Mouse (Mus musculus): ENCODE measurements at regions not wholly inside any gene's neighbourhood (a gene's known extent, or its start where the extent isn't known, plus 50 kb on each side); places are given as distances from the start of the nearest gene placed in this dataset.

DNA sequence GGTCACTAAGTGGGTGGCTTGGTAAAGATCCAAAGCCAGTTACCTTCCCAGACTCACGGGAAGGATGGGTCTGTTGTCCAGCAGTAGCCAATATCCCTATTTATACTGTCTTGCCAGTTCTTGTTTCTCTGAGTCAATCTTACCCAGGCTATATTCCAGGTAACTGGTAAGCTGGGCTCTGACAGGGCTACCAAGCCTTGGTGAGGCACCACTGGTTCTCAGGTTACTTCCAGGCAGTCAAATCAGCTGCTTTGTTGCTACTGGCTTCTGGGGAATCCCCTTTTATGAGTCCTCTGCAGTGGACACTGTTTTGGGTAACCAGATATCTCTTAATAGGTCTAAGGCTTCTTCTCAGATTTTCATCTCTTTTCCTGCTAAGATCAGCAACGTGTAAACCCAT is 178.8 kb upstream of the Nampt start:
- DNase-seq (ENCODE audit: low read depth, low spot score), result no peak

- DNase-seq (ENCODE audit: low read depth, low spot score), result peak; percentile 85
These were observed 176.9 kb upstream of the Nampt start for GRCm38 (mm10) chr12:32642493-32642892.

GRCm38 (mm10) chr12:32653096-32653495 is 166.2 kb upstream of the Nampt start:
- DNase-seq (ENCODE audit: low read depth, low spot score), result peak; percentile 55

- no peak for DNase-seq (ENCODE audit: low read depth, low spot score)
These were observed 163.2 kb upstream of the Nampt start for GRCm38 (mm10) chr12:32656194-32656593.

DNA sequence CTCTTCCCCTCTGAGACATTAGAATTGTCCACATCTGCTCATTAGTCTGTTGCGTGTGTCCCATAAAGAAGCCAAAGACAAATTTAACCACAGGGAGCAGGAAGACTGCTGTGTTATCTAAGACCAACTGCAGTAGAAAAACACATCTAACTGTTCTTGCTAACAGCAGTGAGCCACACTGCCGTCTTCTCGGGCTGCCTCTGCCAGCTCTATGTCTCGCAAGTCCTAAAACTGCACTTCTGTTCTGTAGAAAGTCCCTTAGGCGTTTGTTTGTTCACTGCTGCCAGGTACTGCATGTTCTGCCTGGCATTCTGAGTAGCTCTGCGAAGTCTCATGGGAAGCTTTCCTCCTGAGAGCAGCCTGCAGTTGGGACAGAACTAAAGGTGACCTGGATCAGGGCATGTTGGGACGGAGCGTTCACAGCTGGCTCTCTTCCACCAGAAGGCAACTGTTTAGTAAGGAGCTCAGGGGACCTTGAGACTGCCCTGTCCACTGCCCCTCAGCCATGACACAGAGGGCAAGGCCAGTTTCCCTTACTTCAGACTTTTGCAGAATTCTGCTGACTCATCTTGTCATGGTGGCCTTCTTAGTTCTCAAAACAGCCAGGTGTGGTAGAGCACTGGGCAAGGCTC is 157.4 kb upstream of the Nampt start:
- DNase-seq (ENCODE audit: low read depth, low spot score), result no peak

DNA sequence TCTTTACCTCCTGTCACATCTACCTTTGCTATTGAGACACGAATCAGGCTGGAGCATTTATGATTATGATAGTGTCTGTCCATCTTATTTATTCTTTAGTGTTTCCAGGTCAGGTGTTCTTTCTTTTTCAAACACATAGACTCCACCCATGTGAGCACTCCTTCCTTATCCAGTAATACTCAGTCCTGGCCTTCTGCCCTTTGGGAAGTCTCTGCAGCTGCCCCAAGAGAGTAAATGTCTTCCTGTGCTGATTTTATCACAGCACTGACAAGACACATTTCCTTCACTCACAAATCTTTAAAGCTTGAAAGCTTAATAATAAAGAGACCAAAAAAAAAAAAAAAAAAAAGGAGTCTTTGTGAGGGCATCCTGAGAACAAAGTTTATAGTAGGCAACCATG is 153.3 kb upstream of the Nampt start:
- no peak for DNase-seq (ENCODE audit: low read depth, low spot score)

GRCm38 (mm10) chr12:32677908-32678307 is 141.4 kb upstream of the Nampt start:
- no peak for DNase-seq (ENCODE audit: low read depth, low spot score)

DNA sequence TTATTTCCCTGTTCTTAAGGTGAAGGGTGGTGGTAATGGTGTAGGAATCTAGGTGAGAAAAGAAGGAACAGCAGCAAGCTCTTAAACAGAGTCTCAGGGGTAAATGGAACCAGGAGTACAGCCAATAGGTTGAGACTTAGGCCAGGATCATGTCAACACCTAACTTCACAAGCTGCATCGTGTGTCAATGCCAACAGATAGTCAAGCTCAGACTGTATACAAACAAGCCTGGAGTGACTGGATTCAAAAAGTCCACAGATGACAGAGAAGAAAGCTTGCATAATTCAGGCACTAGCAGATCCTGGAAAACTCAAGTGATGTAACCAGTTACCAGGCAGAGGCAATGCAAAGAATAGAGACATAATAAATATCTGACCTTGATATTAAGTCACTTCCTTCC is 140.6 kb upstream of the Nampt start:
- no peak for DNase-seq (ENCODE audit: low read depth, low spot score)

- no peak for DNase-seq (ENCODE audit: low read depth, low spot score)
These were observed 137.4 kb upstream of the Nampt start for GRCm38 (mm10) chr12:32681910-32682309.

DNA sequence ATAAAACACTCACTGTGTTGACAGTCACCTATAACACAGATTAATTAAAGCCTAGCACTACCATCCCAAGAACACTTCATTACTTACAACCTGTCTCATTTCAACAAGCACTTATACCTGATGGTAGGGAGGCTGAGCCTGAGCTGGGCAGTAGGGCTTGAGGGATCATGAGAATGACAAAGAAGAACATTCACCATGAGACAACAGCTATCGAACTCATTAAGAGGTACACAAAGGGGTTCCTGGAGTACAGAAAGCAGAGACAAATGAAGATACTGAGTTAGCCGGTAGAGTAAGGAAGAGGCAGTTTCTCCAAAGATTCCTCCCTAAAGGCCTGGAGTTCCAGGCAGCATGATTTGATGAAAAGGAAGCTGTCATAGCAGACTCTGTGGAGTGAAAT is 136.0 kb upstream of the Nampt start:
- DNase-seq (ENCODE audit: low read depth, low spot score), result no peak

DNA sequence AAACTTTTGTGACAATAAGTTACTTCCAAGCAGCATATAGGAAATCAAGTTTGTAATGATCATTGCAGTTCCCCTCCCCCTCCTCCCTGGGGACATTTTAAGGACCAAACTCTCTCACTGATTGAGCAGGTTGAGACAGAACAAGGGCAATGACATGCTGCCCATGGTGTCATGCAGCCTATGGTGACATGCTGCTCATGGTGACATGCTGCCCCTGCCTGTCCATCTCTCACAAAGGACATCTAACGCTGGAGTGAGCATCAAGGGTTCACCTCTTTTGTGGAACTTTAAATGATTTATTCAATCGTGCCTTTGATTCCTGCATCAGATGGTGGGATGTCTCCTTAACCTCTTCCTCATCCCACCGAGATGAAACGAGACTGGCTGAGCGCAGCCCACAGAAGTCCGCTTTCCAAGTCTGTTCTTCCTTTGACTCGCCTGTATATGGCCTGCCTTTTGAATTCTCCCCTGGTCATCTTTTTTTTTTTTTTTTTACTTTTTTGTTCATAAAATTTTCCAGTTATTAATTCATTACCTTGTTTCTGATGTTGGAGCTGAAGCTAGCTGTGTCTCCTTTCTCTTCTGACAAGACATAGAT is 133.5 kb upstream of the Nampt start:
- no peak for DNase-seq (ENCODE audit: low read depth, low spot score)

DNA sequence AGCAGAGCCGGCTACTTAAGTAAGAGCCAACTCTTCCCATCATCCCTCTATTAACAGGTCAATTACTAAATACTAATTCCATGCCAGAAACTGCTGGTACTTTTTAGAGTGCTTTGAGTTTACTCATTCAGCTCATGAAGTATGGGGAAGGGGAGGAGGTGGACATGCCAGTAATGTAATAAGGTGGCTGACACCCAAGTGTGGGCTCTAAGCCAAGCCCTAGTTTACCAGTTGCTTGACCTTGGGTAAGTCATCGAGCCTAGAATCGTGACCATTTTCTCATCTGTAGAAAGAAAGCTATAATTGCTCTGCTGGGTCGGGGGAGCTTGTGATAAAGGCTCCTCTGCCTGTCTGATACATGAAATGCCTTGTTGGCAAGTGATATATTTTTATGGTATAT is 130.0 kb upstream of the Nampt start:
- no peak for DNase-seq (ENCODE audit: low read depth, low spot score)

- no peak for DNase-seq (ENCODE audit: low read depth, low spot score)
These were observed 129.2 kb upstream of the Nampt start for GRCm38 (mm10) chr12:32690096-32690495.

GRCm38 (mm10) chr12:32692081-32692819 is 127.1 kb upstream of the Nampt start:
- DNase-seq (ENCODE audit: low read depth, low spot score), result no peak

DNA sequence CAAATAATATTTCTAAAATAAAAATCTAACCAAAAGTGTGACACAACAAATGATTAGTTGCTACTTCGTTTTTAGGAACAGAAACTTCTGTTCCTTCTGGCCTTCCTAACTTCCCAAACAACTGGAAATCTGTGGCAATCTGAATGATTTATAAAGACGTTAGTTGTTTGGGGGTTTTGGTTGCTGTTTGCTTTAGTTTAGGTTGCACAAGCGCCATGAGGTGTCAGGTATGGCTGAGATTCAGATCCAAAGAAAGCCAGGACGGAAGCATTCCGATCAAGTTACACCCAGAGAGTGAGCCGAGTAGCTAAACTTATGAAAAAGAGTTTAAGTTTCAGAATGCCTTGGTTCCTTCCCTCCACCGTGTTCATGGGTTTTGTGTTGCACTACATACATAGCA is 126.4 kb upstream of the Nampt start:
- no peak for DNase-seq (ENCODE audit: low read depth, low spot score)

DNA sequence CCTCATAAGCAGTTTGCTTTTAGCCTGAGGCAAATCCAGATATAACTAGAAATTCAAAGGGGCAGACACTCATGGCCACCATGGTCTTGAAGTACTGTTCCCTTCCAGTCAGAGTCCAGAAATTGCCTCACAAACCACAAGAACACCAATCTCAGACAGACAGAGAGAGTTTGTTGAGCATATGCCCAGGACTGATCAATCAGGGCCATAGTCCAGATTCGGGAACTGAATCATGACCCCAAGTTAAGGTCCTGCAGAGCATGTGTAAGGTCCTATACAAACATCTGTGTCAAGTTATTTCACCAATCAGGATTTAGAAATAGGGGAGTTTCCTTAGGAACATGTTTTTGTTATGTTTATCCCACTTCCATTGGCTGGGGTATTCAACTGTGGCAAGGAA is 125.7 kb upstream of the Nampt start:
- no peak for DNase-seq (ENCODE audit: low read depth, low spot score)

- peak; percentile 47 for DNase-seq (ENCODE audit: low read depth, low spot score)
These were observed 122.5 kb upstream of the Nampt start for GRCm38 (mm10) chr12:32696832-32697231.

DNA sequence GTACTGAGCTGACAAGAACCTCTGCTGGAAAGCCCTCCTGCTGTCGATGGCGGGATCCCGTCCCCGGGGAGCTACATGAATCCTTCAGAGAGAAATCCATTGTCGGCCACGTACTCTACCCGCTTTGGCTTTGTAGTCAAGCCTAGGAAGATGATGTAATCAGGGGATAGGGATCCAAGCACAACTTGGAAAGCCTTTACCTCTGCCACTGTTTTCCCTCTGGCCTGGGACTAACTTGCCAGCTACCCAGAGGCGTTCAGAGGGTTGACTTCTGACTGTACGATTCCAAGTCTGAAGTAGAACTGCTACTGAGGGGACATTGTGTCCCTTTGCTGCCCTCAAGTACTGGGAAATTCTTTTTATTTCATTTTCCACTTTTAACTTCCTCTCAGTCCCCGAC is 110.2 kb upstream of the Nampt start:
- DNase-seq (ENCODE audit: low read depth, low spot score), result no peak

DNA sequence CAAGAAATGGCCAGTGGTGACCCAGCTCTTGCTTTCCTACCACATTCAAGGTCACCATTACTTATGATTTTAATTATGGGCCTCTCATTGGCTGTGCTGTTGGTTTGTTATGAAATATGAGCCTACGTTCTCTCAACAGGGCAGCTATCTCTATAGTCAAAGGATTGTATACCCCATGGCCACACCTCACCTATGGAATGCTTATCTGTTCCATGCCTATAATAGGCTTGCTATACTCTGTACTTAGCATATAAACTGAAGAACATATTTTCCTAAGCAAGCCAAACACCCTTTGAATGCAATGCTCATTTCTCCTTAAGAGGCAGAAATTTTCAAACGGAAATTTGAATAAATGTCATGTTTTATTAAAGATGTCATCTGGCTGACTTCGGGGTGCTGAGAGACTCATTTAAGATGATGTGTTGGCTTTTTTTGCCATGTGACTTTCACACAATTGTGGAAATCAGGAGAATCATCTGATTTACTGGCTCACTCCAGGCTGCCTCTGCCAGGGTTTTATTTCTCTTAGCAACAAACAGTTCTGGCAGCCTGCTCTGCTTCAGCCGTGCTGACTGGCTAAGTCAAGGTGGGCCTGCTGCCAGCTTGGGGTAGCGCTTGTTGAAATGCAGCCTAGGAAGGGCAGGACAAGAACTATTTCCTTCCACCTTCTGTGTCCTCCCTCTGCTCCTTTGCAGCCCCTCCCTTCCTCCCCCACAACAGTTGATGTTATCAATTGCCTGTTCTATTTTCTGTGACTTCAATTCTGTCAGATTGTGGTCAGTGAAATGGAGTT is 102.0 kb upstream of the Nampt start:
- DNase-seq (ENCODE audit: low read depth, low spot score), result no peak

- DNase-seq (ENCODE audit: low read depth, low spot score), result no peak
These were observed 100.1 kb upstream of the Nampt start for GRCm38 (mm10) chr12:32719203-32719602.

DNA sequence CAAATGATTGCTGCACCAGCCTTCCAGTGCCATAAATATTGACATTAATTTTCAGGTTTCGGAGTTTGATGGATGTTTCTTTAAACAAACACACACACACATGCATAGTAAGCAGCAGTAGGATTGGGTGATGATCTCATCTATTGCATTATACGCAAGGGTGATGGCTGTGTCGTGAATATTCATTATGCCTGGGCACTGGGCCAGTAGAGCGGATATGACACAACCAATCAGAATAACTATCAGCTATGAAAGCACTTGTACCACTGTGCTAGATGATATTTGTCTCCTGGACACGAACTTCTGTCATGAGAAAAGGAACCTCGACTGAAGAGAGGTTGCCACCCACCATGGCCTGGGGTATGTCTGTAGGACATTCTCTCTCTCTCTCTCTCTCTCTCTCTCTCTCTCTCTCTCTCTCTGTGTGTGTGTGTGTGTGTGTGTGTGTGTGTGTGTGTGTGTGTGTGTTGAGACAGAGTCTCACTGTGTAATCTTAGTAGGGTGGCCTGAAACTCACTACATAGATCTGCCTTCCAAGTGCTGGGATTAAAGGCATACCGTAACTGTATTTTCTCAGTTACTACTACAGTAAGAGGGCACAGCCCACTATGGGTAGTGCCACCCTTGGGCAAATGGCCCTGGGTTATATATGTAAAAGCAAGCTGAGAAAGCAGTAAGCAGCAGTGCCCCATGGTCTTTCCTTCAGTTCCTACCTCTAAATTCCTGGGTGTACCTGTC is 94.7 kb upstream of the Nampt start:
- no peak for DNase-seq (ENCODE audit: low read depth, low spot score)

DNA sequence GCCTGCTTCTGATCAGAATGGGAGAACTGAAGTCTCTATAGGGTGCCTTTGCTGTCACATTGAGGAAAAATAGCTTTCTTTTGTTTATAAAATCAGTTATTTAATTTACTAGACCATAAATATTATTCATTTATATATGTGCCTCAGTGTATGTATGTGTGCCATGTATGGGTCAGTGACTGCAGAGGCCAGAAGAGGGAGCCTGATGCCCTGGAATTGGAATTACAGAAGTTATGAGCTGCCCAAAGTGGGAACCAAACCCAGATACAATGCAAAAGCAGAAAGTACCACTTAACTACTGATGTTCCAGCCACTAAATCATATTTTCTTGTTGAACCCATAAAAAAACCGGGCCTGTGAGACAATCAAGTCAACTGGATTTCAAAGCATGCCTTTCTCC is 91.8 kb upstream of the Nampt start:
- DNase-seq (ENCODE audit: low read depth, low spot score), result peak; percentile 12
